Mouse (Mus musculus): ENCODE results near the gene Rbm33. TPM values are rescaled to one million over a fixed set of nuclear protein-coding genes. Genes with fewer than 3 reads are reported as not detected.

Rbm33 gene
- total and polyA plus RNA-seq, 2 experiments from 2014 or later, result 14.9 to 46.8 TPM

- no peak overlapping the region for H3K9ac ChIP-seq (replicated peaks; ENCODE audit: low read length)
- no peak overlapping the region for H3K4me3 ChIP-seq (ENCODE audit: low read length)
- ATAC-seq, result no peak
- H3K4me2 ChIP-seq (ENCODE audit: low read depth, low read length), result no peak overlapping the region
- H3K27me3 ChIP-seq (ENCODE audit: insufficient read depth, low read length), result peaks cover 28% of the 10 kb centered on the region
- peaks cover 7% of the 10 kb centered on the region; the same call in 1 of the 2 replicates for H3K4me1 ChIP-seq (ENCODE audit: insufficient read depth, low read length)
- no peak for TF ChIP-seq CTCF (IDR thresholded peaks at IDR 0.05; ENCODE audit: low read depth)
- H3K27ac ChIP-seq, result no peak overlapping the region
- no peak for DNase-seq (ENCODE audit: low spot score)
- no peaks in the 10 kb centered on the region for H3K36me3 ChIP-seq (ENCODE audit: insufficient read depth, low read length)
- H3K9me3 ChIP-seq (ENCODE audit: low read length), result no peaks in the 10 kb centered on the region
- WGBS, result 29% methylated on average over 3 of the region's 3 CpGs
These were observed 136.6 kb downstream of the Rbm33 start for GRCm38 (mm10) chr5:28453523-28453922.

- H3K4me3 ChIP-seq (ENCODE audit: low read length), result no peak overlapping the region
- H3K27ac ChIP-seq, result no peak overlapping the region
- H3K4me2 ChIP-seq (ENCODE audit: low read depth, low read length), result no peak overlapping the region
- H3K4me1 ChIP-seq (ENCODE audit: insufficient read depth, low read length), result peaks cover 7% of the 10 kb centered on the region; the same call in 1 of the 2 replicates
- peaks cover 38% of the 10 kb centered on the region for H3K27me3 ChIP-seq (ENCODE audit: insufficient read depth, low read length)
- no peak for ATAC-seq
- H3K9me3 ChIP-seq (ENCODE audit: low read length), result no peaks in the 10 kb centered on the region
- DNase-seq (ENCODE audit: low spot score), result no peak
- WGBS, result 89% methylated on average over 6 of the region's 6 CpGs
- TF ChIP-seq CTCF (IDR thresholded peaks at IDR 0.05; ENCODE audit: low read depth), result no peak
- no peaks in the 10 kb centered on the region for H3K36me3 ChIP-seq (ENCODE audit: insufficient read depth, low read length)
- H3K9ac ChIP-seq (replicated peaks; ENCODE audit: low read length), result no peak overlapping the region
These were observed 137.6 kb downstream of the Rbm33 start for GRCm38 (mm10) chr5:28454546-28454945.

- WGBS, result 82% methylated on average over 5 of the region's 5 CpGs
- Histone ChIP-seq H3K36me3 (ENCODE audit: insufficient read depth, low read length) (no peaks in the 10 kb centered on the region), H3K4me3 (ENCODE audit: low read length) (no peak overlapping the region), H3K9ac (replicated peaks; ENCODE audit: low read length) (no peak overlapping the region), H3K4me1 (ENCODE audit: insufficient read depth, low read length) (peaks cover 7% of the 10 kb centered on the region; the same call in 1 of the 2 replicates), H3K9me3 (ENCODE audit: low read length) (no peaks in the 10 kb centered on the region), H3K27ac (no peak overlapping the region), H3K27me3 (ENCODE audit: insufficient read depth, low read length) (peaks cover 50% of the 10 kb centered on the region), H3K4me2 (ENCODE audit: low read depth, low read length) (no peak overlapping the region)
- DNase-seq (ENCODE audit: low spot score), result no peak
- ATAC-seq, result no peak
- no peak for TF ChIP-seq CTCF (IDR thresholded peaks at IDR 0.05; ENCODE audit: low read depth)
These were observed 138.8 kb downstream of the Rbm33 start for GRCm38 (mm10) chr5:28455721-28456120.

- no peaks in the 10 kb centered on the region for H3K36me3 ChIP-seq (ENCODE audit: insufficient read depth, low read length)
- no peak overlapping the region for H3K4me3 ChIP-seq (ENCODE audit: low read length)
- peaks cover 56% of the 10 kb centered on the region for H3K27me3 ChIP-seq (ENCODE audit: insufficient read depth, low read length)
- no peak overlapping the region for H3K4me2 ChIP-seq (ENCODE audit: low read depth, low read length)
- no peak for ATAC-seq
- no peak overlapping the region for H3K9ac ChIP-seq (replicated peaks; ENCODE audit: low read length)
- WGBS, result 90% methylated on average over 1 of the region's 1 CpGs
- H3K27ac ChIP-seq, result no peak overlapping the region
- H3K4me1 ChIP-seq (ENCODE audit: insufficient read depth, low read length), result peaks cover 7% of the 10 kb centered on the region; the same call in 1 of the 2 replicates
- H3K9me3 ChIP-seq (ENCODE audit: low read length), result no peaks in the 10 kb centered on the region
- TF ChIP-seq CTCF (IDR thresholded peaks at IDR 0.05; ENCODE audit: low read depth), result no peak
- no peak for DNase-seq (ENCODE audit: low spot score)
These were observed 139.4 kb downstream of the Rbm33 start for GRCm38 (mm10) chr5:28456366-28456765.

GRCm38 (mm10) chr5:28457921-28458641 lies 141.2 kb downstream of the Rbm33 start:
- no peak for TF ChIP-seq CTCF (IDR thresholded peaks at IDR 0.05; ENCODE audit: low read depth)
- Histone ChIP-seq H3K4me1 (ENCODE audit: insufficient read depth, low read length) (peaks cover 7% of the 10 kb centered on the region; the same call in 1 of the 2 replicates), H3K36me3 (ENCODE audit: insufficient read depth, low read length) (no peaks in the 10 kb centered on the region), H3K4me3 (ENCODE audit: low read length) (peak overlapping the region; percentile 34), H3K9ac (replicated peaks; ENCODE audit: low read length) (no peak overlapping the region), H3K27ac (no peak overlapping the region), H3K9me3 (ENCODE audit: low read length) (no peaks in the 10 kb centered on the region), H3K4me2 (ENCODE audit: low read depth, low read length) (peak overlapping the region; percentile 56), H3K27me3 (ENCODE audit: insufficient read depth, low read length) (peaks cover 73% of the 10 kb centered on the region)
- DNase-seq (ENCODE audit: low spot score), result peak; percentile 31
- WGBS, result 1% methylated on average over 87 of the region's 95 CpGs
- peak; percentile 58 for ATAC-seq

- Histone ChIP-seq H3K4me1 (ENCODE audit: insufficient read depth, low read length) (peaks cover 7% of the 10 kb centered on the region; the same call in 1 of the 2 replicates), H3K27me3 (ENCODE audit: insufficient read depth, low read length) (peaks cover 78% of the 10 kb centered on the region), H3K9me3 (ENCODE audit: low read length) (no peaks in the 10 kb centered on the region), H3K4me3 (ENCODE audit: low read length) (peak overlapping the region; percentile 34; the same call in 1 of the 2 replicates), H3K36me3 (ENCODE audit: insufficient read depth, low read length) (no peaks in the 10 kb centered on the region), H3K4me2 (ENCODE audit: low read depth, low read length) (peak overlapping the region; percentile 56), H3K9ac (replicated peaks; ENCODE audit: low read length) (no peak overlapping the region), H3K27ac (no peak overlapping the region)
- no peak for TF ChIP-seq CTCF (IDR thresholded peaks at IDR 0.05; ENCODE audit: low read depth)
- no peak for DNase-seq (ENCODE audit: low spot score)
- WGBS, result 7% methylated on average over 26 of the region's 27 CpGs
- no peak; the same call in 1 of the 2 replicates for ATAC-seq
These were observed 141.9 kb downstream of the Rbm33 start for GRCm38 (mm10) chr5:28458821-28459240.
